Mouse (Mus musculus) lung, embryonic 14.5 days (tissue): ENCODE data around the gene B4galt1. TPM values are rescaled to one million over a fixed set of nuclear protein-coding genes. Genes with fewer than 3 reads are reported as not detected.

ENCODE experiments used
- ATAC-seq: fragments of 200-750 bp; cut with Nextera tagmentation; 2 replicates; pipeline ENCODE4 v1.8.0; 2017; ENCODE audit warnings: mild to moderate bottlenecking, moderate TSS enrichment, moderate library complexity; ENCODE audit not compliant: insufficient read depth
- DNase-seq: peaks from one replicate; pipeline ENCODE4 v3.0.0-alpha.2; 2015
- H3K27ac ChIP-seq: fragments of 300-500 bp; sonication (generic); 2 replicates; pipeline ENCODE4 v1.5.1; 2014; ENCODE audit warnings: low read depth, mild to moderate bottlenecking, moderate library complexity
- H3K27me3 ChIP-seq: fragments of 300-500 bp; sonication (generic); 2 replicates; pipeline ENCODE4 v1.6.1; 2014; ENCODE audit warnings: low read length, control low read depth; ENCODE audit not compliant: insufficient read depth
- H3K36me3 ChIP-seq: fragments of 300-500 bp; sonication (generic); 2 replicates; pipeline ENCODE4 v1.6.1; 2014; ENCODE audit warnings: control low read depth; ENCODE audit not compliant: insufficient read depth
- H3K4me1 ChIP-seq: fragments of 300-500 bp; sonication (generic); 2 replicates; pipeline ENCODE4 v1.6.1; 2014; ENCODE audit warnings: antibody characterized with exemption, control low read depth; ENCODE audit not compliant: insufficient read depth
- H3K4me2 ChIP-seq: fragments of 300-500 bp; sonication (generic); 2 replicates; pipeline ENCODE4 v1.6.1; 2014; ENCODE audit warnings: mild to moderate bottlenecking
- H3K4me3 ChIP-seq: fragments of 300-500 bp; sonication (generic); 2 replicates; pipeline ENCODE4 v1.5.1; 2014; ENCODE audit warnings: low read depth, low read length
- H3K9ac ChIP-seq: fragments of 300-500 bp; sonication (generic); 2 replicates; pipeline ENCODE4 v1.6.1; 2014
- H3K9me3 ChIP-seq: fragments of 300-500 bp; sonication (generic); 2 replicates; pipeline ENCODE4 v1.6.1; 2016; ENCODE audit warnings: low read depth, low read length, control low read depth
- CTCF ChIP-seq: IDR thresholded peaks from 2 replicates; pipeline ENCODE4 v1.5.1; 2016; ENCODE audit warnings: antibody characterized with exemption, low read depth
- WGBS: fragments of 180-500 bp; shearing (Covaris S2); extraction: QIAGEN DNeasy Blood & Tissue Kit; methylation state at CpG from one replicate; pipeline ENCODE4 v1.1.7; 2014; 5-methylcytosine and 5-hydroxymethylcytosine counted together
- polyA plus RNA-seq: library from polyadenylated mRNA; unstranded; fragments of >200 nt; fragmentation: Nextera tagmentation; extraction: Ambion mirVana; gene quantifications from 2 replicates; pipeline ENCODE4 v1.2.1, GENCODE M21; 2014

The B4galt1 gene
- polyA plus RNA-seq, 1 experiment from 2014 or later = 66.5 TPM

- WGBS = 53% methylated on average over 6 of the region's 6 CpGs
- Histone ChIP-seq H3K36me3 (no peaks in the 10 kb centered on the region), H3K27ac (no peak overlapping the region), H3K9ac (no peak overlapping the region), H3K4me3 (no peak overlapping the region), H3K4me2 (no peak overlapping the region), H3K9me3 (no peaks in the 10 kb centered on the region), H3K27me3 (no peaks in the 10 kb centered on the region), H3K4me1 (peaks cover 6% of the 10 kb centered on the region)
- ATAC-seq = no peak
- no peak for TF ChIP-seq CTCF
- DNase-seq = no peak
Measured at GRCm38 (mm10) chr4:40856571-40856970, 2.8 kb upstream of the B4galt1 start.

- Histone ChIP-seq H3K27ac (peak overlapping the region; percentile 94), H3K4me3 (peak overlapping the region; percentile 77), H3K36me3 (no peaks in the 10 kb centered on the region), H3K4me2 (peak overlapping the region; percentile 77), H3K9me3 (no peaks in the 10 kb centered on the region), H3K27me3 (no peaks in the 10 kb centered on the region), H3K9ac (peak overlapping the region; percentile 64), H3K4me1 (peaks cover 16% of the 10 kb centered on the region)
- ATAC-seq = 0 out of 2 replicates have a peak, but pooled peaks have one; percentile 3
- WGBS = 11% methylated on average over 18 of the region's 18 CpGs
- no peak for TF ChIP-seq CTCF
- no peak for DNase-seq
Measured at GRCm38 (mm10) chr4:40854387-40854933, 655 bp upstream of the B4galt1 start.

GRCm38 (mm10) chr4:40852861-40853564 lies 792 bp downstream of the B4galt1 start:
- TF ChIP-seq CTCF = no peak
- Histone ChIP-seq H3K4me3 (peak overlapping the region; percentile 77), H3K9me3 (no peaks in the 10 kb centered on the region), H3K9ac (peak overlapping the region; percentile 90), H3K36me3 (no peaks in the 10 kb centered on the region), H3K4me2 (peak overlapping the region; percentile 97), H3K4me1 (peaks cover 22% of the 10 kb centered on the region), H3K27me3 (no peaks in the 10 kb centered on the region), H3K27ac (peak overlapping the region; percentile 94)
- ATAC-seq = no peak
- under 1% methylated on average over 20 of the region's 20 CpGs for WGBS
- no peak for DNase-seq

GRCm38 (mm10) chr4:40852249-40852781 lies 1.5 kb downstream of the B4galt1 start:
- ATAC-seq (no peak), DNase-seq (no peak)
- 21% methylated on average over 5 of the region's 5 CpGs for WGBS
- Histone ChIP-seq H3K27ac (peak overlapping the region; percentile 94), H3K9me3 (no peaks in the 10 kb centered on the region), H3K4me3 (peak overlapping the region; percentile 77), H3K4me2 (peak overlapping the region; percentile 97), H3K27me3 (no peaks in the 10 kb centered on the region), H3K4me1 (peaks cover 27% of the 10 kb centered on the region), H3K36me3 (no peaks in the 10 kb centered on the region), H3K9ac (peak overlapping the region; percentile 90)
- TF ChIP-seq CTCF = no peak

GRCm38 (mm10) chr4:40851763-40852248 lies 2.0 kb downstream of the B4galt1 start:
- H3K9ac ChIP-seq = peak overlapping the region; percentile 90
- 18% methylated on average over 4 of the region's 4 CpGs for WGBS
- H3K27me3 ChIP-seq = no peaks in the 10 kb centered on the region
- DNase-seq (peak; percentile 44), ATAC-seq (no peak)
- no peaks in the 10 kb centered on the region for H3K36me3 ChIP-seq
- no peak for TF ChIP-seq CTCF
- peak overlapping the region; percentile 77 for H3K4me3 ChIP-seq
- H3K9me3 ChIP-seq = no peaks in the 10 kb centered on the region
- peaks cover 32% of the 10 kb centered on the region for H3K4me1 ChIP-seq
- H3K27ac ChIP-seq = peak overlapping the region; percentile 94
- peak overlapping the region; percentile 97 for H3K4me2 ChIP-seq

GRCm38 (mm10) chr4:40851031-40851762 lies 2.6 kb downstream of the B4galt1 start:
- peak overlapping the region; percentile 94 for H3K27ac ChIP-seq
- 60% methylated on average over 6 of the region's 6 CpGs for WGBS
- peak overlapping the region; percentile 90 for H3K9ac ChIP-seq

More at GRCm38 (mm10) chr4:40851031-40851762, 2.6 kb downstream of the B4galt1 start:
- Histone ChIP-seq H3K9me3 (no peaks in the 10 kb centered on the region), H3K4me1 (peaks cover 38% of the 10 kb centered on the region), H3K4me2 (peak overlapping the region; percentile 97), H3K27me3 (no peaks in the 10 kb centered on the region), H3K4me3 (peak overlapping the region; percentile 77), H3K36me3 (no peaks in the 10 kb centered on the region)
- no peak for ATAC-seq
- no peak for DNase-seq
- TF ChIP-seq CTCF = no peak
